Mouse (Mus musculus): ENCODE measurements at regions not wholly inside any gene's neighbourhood (a gene's known extent, or its start where the extent isn't known, plus 50 kb on each side); places are given as distances from the start of the nearest gene placed in this dataset.

DNA sequence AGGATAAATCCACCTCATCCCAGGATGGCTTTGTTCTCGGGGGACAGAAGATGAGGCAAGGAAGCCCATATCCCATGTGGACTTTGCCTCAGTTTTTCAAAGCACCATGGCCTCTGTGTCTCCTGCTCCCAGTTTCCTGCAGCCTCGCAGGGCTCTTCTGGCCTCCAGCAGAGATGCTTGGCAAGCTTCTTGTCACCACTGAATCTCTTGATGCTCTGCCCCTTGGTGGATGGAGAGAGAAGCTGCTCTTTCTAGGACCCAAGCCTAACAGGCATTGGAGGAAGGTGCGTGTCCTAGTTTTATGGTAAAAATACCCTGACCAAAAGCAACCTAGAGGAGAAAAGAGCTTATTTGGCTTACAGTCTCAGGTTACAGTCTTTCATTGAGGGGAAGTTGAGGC, 97.1 kb upstream of the Trpm1 start:
- ATAC-seq = no peak
- no peak overlapping the region for H3K4me2 ChIP-seq (replicated peaks)
- no peaks in the 10 kb centered on the region for H3K36me3 ChIP-seq
- H3K27ac ChIP-seq = no peak overlapping the region
- no peak overlapping the region for H3K9ac ChIP-seq
- no peaks in the 10 kb centered on the region for H3K27me3 ChIP-seq (replicated peaks)
- 74% methylated on average over 3 of the region's 3 CpGs for WGBS
- no peaks in the 10 kb centered on the region for H3K9me3 ChIP-seq
- no peaks in the 10 kb centered on the region for H3K4me1 ChIP-seq (replicated peaks)
- no peak overlapping the region for H3K4me3 ChIP-seq (replicated peaks)

DNA sequence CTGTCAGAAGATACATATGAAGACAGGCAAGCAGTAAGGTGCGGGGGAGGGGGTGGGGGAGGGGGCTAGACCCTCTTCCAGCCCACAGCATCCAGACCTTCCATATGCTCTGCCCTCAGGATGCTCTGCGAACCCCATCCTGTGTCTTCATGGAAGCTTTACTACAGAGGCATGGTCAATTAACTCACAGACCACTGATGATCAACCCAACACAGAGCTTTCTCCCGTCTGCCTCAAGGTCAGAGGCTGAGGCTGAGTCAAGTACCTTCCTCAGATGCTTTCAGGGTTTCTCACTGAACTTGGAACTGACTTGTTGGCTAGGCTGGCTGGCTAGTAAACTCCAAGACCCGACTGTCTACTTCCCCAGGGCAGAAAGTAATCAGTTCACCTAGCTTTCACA, 98.6 kb upstream of the Trpm1 start:
- Histone ChIP-seq H3K27me3 (replicated peaks) (no peaks in the 10 kb centered on the region), H3K27ac (no peak overlapping the region), H3K4me1 (replicated peaks) (peaks cover 2% of the 10 kb centered on the region; the same call in 1 of the 2 replicates), H3K9ac (no peak overlapping the region), H3K36me3 (no peaks in the 10 kb centered on the region), H3K4me3 (replicated peaks) (no peak overlapping the region), H3K4me2 (replicated peaks) (no peak overlapping the region), H3K9me3 (no peaks in the 10 kb centered on the region)
- ATAC-seq = no peak
- whole genome bisulfite sequencing = 78% methylated on average over 4 of the region's 4 CpGs

DNA sequence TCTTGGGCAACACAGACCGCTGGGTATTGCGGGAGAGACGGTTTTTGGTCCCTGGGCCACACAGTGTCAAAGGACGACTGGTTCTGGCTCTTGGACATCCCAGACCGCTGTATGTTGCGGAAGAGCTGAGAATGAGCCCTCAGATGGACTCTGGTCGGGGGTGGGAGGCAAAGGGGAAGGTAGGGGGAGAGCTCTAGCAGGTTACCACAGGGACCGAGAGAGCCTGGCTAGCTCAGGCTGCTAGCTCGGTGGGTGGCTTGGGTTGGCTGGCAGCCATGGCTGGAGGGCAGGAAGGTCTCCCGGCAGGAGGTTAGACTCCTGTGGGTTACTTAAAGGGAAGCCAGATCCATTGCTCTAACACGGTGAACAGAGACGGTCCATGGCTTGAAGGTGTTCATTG, 99.9 kb upstream of the Trpm1 start:
- Histone ChIP-seq H3K9me3 (no peaks in the 10 kb centered on the region), H3K4me3 (replicated peaks) (no peak overlapping the region), H3K36me3 (no peaks in the 10 kb centered on the region), H3K27ac (no peak overlapping the region), H3K4me1 (replicated peaks) (peaks cover 5% of the 10 kb centered on the region; the same call in 1 of the 2 replicates), H3K27me3 (replicated peaks) (no peaks in the 10 kb centered on the region), H3K9ac (no peak overlapping the region), H3K4me2 (replicated peaks) (no peak overlapping the region)
- ATAC-seq = no peak
- WGBS = 57% methylated on average over 12 of the region's 12 CpGs

DNA sequence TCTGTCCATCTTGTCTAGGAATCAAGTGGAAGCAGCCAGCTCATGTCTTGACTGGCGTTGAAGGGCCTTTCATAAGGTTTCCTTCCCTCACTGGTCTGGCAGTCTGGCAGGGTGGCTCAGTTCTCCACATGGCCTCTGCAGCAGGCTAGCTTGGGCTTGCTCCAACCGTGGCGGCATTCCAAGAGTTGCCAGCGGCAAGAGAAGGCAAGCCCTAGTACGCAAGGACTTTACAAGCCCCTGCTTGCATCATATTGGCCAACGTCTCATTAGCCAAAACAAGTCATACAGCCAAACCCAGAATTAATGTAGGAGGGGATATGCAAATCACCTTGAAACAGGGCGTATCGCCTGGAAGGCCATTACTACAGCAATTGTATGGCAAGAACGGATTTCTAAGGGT, 101.2 kb upstream of the Trpm1 start:
- H3K27me3 ChIP-seq (replicated peaks) = no peaks in the 10 kb centered on the region
- 94% methylated on average over 9 of the region's 9 CpGs for WGBS
- no peak overlapping the region for H3K9ac ChIP-seq
- H3K36me3 ChIP-seq = no peaks in the 10 kb centered on the region
- H3K9me3 ChIP-seq = no peaks in the 10 kb centered on the region
- ATAC-seq = no peak
- H3K4me2 ChIP-seq (replicated peaks) = no peak overlapping the region
- peaks cover 15% of the 10 kb centered on the region for H3K4me1 ChIP-seq (replicated peaks)
- no peak overlapping the region for H3K4me3 ChIP-seq (replicated peaks)
- no peak overlapping the region for H3K27ac ChIP-seq

DNA sequence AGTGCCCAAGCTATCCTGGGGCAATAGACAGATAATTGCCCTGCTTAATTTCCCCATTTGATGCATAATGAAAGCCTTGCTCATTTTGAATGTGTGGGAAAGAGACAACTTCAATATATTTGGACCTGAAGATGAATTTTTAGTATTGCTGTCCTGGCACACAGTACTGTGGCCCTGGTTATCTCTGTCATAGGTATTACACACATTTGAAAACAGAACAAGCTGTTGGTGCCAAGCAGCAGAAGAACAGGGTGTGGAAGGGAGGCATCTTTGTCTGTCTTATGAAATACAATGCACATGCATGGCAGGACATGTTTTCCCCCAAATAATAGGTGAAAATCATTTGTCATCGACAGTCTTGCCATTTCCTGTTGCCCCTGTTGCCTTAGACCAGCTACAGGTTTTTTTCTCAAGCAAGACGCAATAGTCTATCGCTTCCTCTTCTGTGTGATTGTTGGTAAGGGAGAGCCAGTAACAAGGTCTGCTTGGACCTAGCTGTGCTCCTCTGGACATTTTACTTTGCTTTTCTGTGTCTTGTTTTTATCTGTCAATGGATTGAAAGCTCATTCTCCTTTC, 102.7 kb upstream of the Trpm1 start:
- Histone ChIP-seq H3K9me3 (no peaks in the 10 kb centered on the region), H3K4me2 (replicated peaks) (no peak overlapping the region), H3K27me3 (replicated peaks) (no peaks in the 10 kb centered on the region), H3K9ac (no peak overlapping the region), H3K4me1 (replicated peaks) (peaks cover 15% of the 10 kb centered on the region), H3K4me3 (replicated peaks) (no peak overlapping the region), H3K36me3 (no peaks in the 10 kb centered on the region), H3K27ac (no peak overlapping the region)
- ATAC-seq = no peak
- WGBS = 85% methylated on average over 3 of the region's 3 CpGs

GRCm38 (mm10) chr7:64050246-64050645, 103.4 kb upstream of the Trpm1 start:
- Histone ChIP-seq H3K36me3 (no peaks in the 10 kb centered on the region), H3K9me3 (no peaks in the 10 kb centered on the region), H3K4me1 (replicated peaks) (peaks cover 15% of the 10 kb centered on the region), H3K27ac (no peak overlapping the region), H3K27me3 (replicated peaks) (no peaks in the 10 kb centered on the region), H3K9ac (no peak overlapping the region), H3K4me3 (replicated peaks) (no peak overlapping the region), H3K4me2 (replicated peaks) (no peak overlapping the region)
- WGBS = 70% methylated on average over 5 of the region's 5 CpGs
- no peak for ATAC-seq

DNA sequence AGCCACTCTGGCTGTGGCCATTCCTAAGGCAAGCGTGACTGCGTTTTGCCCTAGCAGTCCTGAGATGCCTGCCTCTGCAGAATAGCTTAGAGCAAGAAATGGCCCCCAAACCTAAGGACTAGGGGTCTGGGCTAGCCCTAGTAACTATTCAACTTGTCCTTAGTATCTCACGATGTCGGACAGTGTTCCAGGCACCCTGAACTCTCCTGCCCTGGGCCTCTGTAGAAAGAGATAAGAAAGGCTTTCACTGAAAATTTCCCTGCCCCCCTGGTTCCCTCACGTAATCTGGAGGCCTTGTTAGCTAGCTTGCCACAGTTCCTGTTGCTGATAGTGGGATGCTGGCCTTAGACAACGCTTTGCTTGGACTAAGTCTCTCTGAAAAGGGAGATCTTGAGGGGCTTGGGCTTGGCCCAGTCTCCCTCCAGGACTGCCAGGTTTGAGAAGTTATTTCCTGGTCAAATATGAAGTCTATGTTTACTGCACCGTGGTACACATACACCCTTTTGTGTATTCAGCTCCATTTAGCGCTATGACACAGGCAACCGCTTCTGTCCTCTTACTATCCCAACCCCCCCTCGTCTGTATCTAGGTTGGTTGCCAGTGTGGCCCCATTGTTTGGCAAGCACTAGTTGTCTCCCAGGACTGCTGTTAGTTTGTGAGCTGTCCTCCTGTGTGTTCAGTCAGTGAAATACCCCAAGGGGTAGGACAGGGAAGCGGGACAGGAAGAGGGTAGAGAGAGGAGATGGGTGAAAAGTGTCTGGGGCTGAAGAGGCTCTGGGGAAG, 104.3 kb upstream of the Trpm1 start:
- H3K27ac ChIP-seq = peak overlapping the region; percentile 5; the same call in 1 of the 2 replicates
- H3K4me1 ChIP-seq (replicated peaks) = peaks cover 15% of the 10 kb centered on the region
- no peak overlapping the region for H3K9ac ChIP-seq
- H3K27me3 ChIP-seq (replicated peaks) = no peaks in the 10 kb centered on the region
- H3K4me2 ChIP-seq (replicated peaks) = peak overlapping the region; percentile 93
- peak; percentile 79 for ATAC-seq
- no peak overlapping the region for H3K4me3 ChIP-seq (replicated peaks)
- no peaks in the 10 kb centered on the region for H3K36me3 ChIP-seq
- WGBS = 59% methylated on average over 11 of the region's 11 CpGs
- no peaks in the 10 kb centered on the region for H3K9me3 ChIP-seq

DNA sequence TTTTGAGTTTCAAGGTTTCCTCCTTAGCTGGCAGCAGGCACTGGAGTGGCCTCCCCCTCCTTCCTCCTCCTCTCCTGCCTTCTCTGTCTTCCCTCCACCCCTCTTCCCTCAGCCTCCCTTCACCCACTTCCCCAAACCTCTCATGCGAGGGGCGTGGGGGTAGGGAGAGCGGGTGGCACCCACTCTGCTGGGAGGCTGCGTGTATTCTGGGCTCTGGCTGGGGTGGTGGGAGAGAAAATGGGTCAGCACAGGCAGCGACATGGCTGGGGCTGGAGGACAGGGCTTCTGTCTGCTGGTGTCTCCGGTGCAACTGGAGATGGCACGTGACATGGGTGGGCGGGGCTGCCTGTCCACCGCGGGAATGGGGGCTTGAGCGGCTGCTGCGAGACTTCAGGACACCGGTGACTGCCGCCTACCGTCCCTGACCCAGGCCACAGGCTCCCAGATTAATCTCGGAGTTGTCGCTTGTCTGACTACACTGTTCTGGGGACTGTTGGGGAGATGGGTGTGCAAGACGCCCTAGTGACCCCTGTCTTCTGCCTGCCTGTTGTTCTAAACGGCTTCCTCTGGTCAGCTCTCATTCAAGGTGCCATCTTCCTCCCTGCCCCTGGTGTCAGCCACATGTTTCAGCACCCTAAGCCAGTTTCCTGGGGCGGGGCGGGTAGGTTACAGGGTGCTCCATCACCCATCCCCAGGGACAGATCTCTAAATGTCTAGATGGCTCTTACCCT, 105.0 kb upstream of the Trpm1 start:
- 3% methylated on average over 21 of the region's 21 CpGs for WGBS
- ATAC-seq = peak; percentile 92
- peaks cover 15% of the 10 kb centered on the region for H3K4me1 ChIP-seq (replicated peaks)

DNA sequence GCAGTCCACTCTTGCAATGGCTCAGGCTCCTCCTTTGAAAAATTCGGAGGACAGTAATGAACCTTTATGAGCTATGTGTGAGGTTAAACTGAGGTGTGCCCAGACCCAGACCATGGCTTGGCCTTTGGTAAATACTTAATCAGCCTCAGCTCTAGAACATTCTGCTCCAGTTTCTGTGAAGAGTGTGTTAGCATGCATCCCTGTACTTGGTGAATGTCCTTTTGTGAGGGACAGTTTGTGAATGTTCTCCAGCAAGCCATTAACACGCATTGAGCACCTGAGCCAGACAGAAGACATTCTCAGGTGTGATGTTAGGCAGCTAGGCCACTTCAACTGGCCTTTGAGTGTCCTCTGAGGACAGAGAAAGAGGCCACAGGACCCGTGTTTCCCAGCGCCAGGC, 105.8 kb upstream of the Trpm1 start:
- ATAC-seq = no peak
- no peaks in the 10 kb centered on the region for H3K36me3 ChIP-seq
- no peaks in the 10 kb centered on the region for H3K9me3 ChIP-seq
- 84% methylated on average over 4 of the region's 4 CpGs for WGBS
- H3K4me1 ChIP-seq (replicated peaks) = peaks cover 15% of the 10 kb centered on the region
- no peaks in the 10 kb centered on the region for H3K27me3 ChIP-seq (replicated peaks)
- no peak overlapping the region for H3K27ac ChIP-seq
- H3K9ac ChIP-seq = peak overlapping the region; percentile 60; the same call in 1 of the 2 replicates
- peak overlapping the region; percentile 93; the same call in 1 of the 2 replicates for H3K4me2 ChIP-seq (replicated peaks)
- no peak overlapping the region for H3K4me3 ChIP-seq (replicated peaks)

More for the DNA sequence above, 105.0 kb upstream of the Trpm1 start:
- Histone ChIP-seq H3K36me3 (no peaks in the 10 kb centered on the region), H3K9ac (peak overlapping the region; percentile 60), H3K27me3 (replicated peaks) (no peaks in the 10 kb centered on the region), H3K27ac (peak overlapping the region; percentile 58; the same call in 1 of the 2 replicates), H3K9me3 (no peaks in the 10 kb centered on the region), H3K4me3 (replicated peaks) (peak overlapping the region; percentile 47), H3K4me2 (replicated peaks) (peak overlapping the region; percentile 93)

- WGBS = 85% methylated on average over 3 of the region's 3 CpGs
- H3K4me1 ChIP-seq (replicated peaks) = peaks cover 15% of the 10 kb centered on the region
- H3K9ac ChIP-seq = no peak overlapping the region
- no peak for ATAC-seq
- H3K27ac ChIP-seq = no peak overlapping the region
- peaks cover 3% of the 10 kb centered on the region; the same call in 1 of the 2 replicates for H3K9me3 ChIP-seq
- no peaks in the 10 kb centered on the region for H3K36me3 ChIP-seq
- no peak overlapping the region for H3K4me2 ChIP-seq (replicated peaks)
- no peak overlapping the region for H3K4me3 ChIP-seq (replicated peaks)
- H3K27me3 ChIP-seq (replicated peaks) = no peaks in the 10 kb centered on the region
Measured at GRCm38 (mm10) chr7:64045292-64045691, 106.6 kb upstream of the Klf13 start.

GRCm38 (mm10) chr7:64042978-64043377, 104.3 kb upstream of the Klf13 start:
- 34% methylated on average over 2 of the region's 2 CpGs for WGBS
- peaks cover 3% of the 10 kb centered on the region; the same call in 1 of the 2 replicates for H3K9me3 ChIP-seq
- ATAC-seq = no peak
- no peaks in the 10 kb centered on the region for H3K27me3 ChIP-seq (replicated peaks)
- no peak overlapping the region for H3K4me3 ChIP-seq (replicated peaks)
- H3K9ac ChIP-seq = no peak overlapping the region
- H3K4me1 ChIP-seq (replicated peaks) = 0 out of 2 replicates have a peak, but pooled peaks cover 2% of the 10 kb centered on the region
- H3K27ac ChIP-seq = no peak overlapping the region
- H3K36me3 ChIP-seq = no peaks in the 10 kb centered on the region
- no peak overlapping the region for H3K4me2 ChIP-seq (replicated peaks)

GRCm38 (mm10) chr7:64041303-64041702, 102.6 kb upstream of the Klf13 start:
- Histone ChIP-seq H3K4me2 (replicated peaks) (no peak overlapping the region), H3K36me3 (no peaks in the 10 kb centered on the region)
- 91% methylated on average over 7 of the region's 7 CpGs for WGBS

More at GRCm38 (mm10) chr7:64041303-64041702, 102.6 kb upstream of the Klf13 start:
- H3K27me3 ChIP-seq (replicated peaks) = no peaks in the 10 kb centered on the region
- no peak for ATAC-seq
- no peak overlapping the region for H3K9ac ChIP-seq
- no peak overlapping the region for H3K27ac ChIP-seq
- H3K4me1 ChIP-seq (replicated peaks) = no peaks in the 10 kb centered on the region
- H3K4me3 ChIP-seq (replicated peaks) = no peak overlapping the region
- H3K9me3 ChIP-seq = peaks cover 3% of the 10 kb centered on the region; the same call in 1 of the 2 replicates

Data from intestine, embryonic 15.5 days (tissue).